Mouse (Mus musculus) lung, postnatal 10 days (tissue): ENCODE data around the gene Npy4r.

Source experiments
- DNase-seq: peaks from one replicate; pipeline ENCODE4 v3.0.0; 2021

Gene Npy4r

GRCm38 (mm10) chr14:34119046-34119723, 33.1 kb downstream of the Npy4r start:
- DNase-seq: no peak

GRCm38 (mm10) chr14:34114311-34114710, 38.0 kb downstream of the Npy4r start:
- DNase-seq: no peak

GRCm38 (mm10) chr14:34107594-34107993, 44.7 kb downstream of the Npy4r start:
- no peak for DNase-seq

- DNase-seq: peak; percentile 63
Observed at GRCm38 (mm10) chr14:34106389-34107062, 45.8 kb downstream of the Npy4r start.

GRCm38 (mm10) chr14:34104892-34105291, 47.4 kb downstream of the Npy4r start:
- DNase-seq: peak; percentile 88

GRCm38 (mm10) chr14:34103855-34104254, 48.4 kb downstream of the Npy4r start:
- DNase-seq: no peak

- DNase-seq: no peak
Observed at GRCm38 (mm10) chr14:34102601-34103000, 49.7 kb downstream of the Npy4r start, which contains the start of gene A630023A22Rik. A630023A22Rik (minus strand) TSS chr14:34102754.

GRCm38 (mm10) chr14:34096161-34096560, 56.1 kb downstream of the Npy4r start:
- DNase-seq: no peak
